Mouse (Mus musculus) urinary bladder, postnatal 36 days (tissue): ENCODE data around the gene Dmbt1.
"Not testable (repeated sequence)": the region's sequence is repeated elsewhere in the genome, so short reads cannot be mapped to it uniquely, and the experiment has no call there.

Experiments used
- DNase-seq, 2 experiments: peaks; one replicate each; pipeline ENCODE4 v3.0.0; 2022; ENCODE audit warnings: low spot score in 2 of 2, mixed read lengths in 1 of 2

Dmbt1 gene

GRCm38 (mm10) chr7:131031755-131032154 is at the start of gene Dmbt1:
Dmbt1 (plus strand) TSS chr7:131032053.
- no peak for DNase-seq

GRCm38 (mm10) chr7:130982371-130982770 is 49.5 kb upstream of the Dmbt1 start:
- DNase-seq = peak in 1 of 2 experiments; percentile 34

- DNase-seq = no peak
Measured at GRCm38 (mm10) chr7:130982881-130983280, 49.0 kb upstream of the Dmbt1 start.

- no peak for DNase-seq
Measured at GRCm38 (mm10) chr7:130984294-130984693, 47.6 kb upstream of the Dmbt1 start.

GRCm38 (mm10) chr7:130985193-130985592 is 46.7 kb upstream of the Dmbt1 start:
- DNase-seq = no peak

GRCm38 (mm10) chr7:130985716-130986115 is 46.1 kb upstream of the Dmbt1 start:
- peak in 1 of 2 experiments; percentile 40 for DNase-seq

- DNase-seq = no peak
Measured at GRCm38 (mm10) chr7:130988146-130988545, 43.7 kb upstream of the Dmbt1 start.

GRCm38 (mm10) chr7:130989371-130989770 is 42.5 kb upstream of the Dmbt1 start:
- DNase-seq = no peak

- no peak for DNase-seq
Measured at GRCm38 (mm10) chr7:130991174-130991789, 40.6 kb upstream of the Dmbt1 start.

GRCm38 (mm10) chr7:130993907-130994306 is 37.9 kb upstream of the Dmbt1 start:
- no peak for DNase-seq

- DNase-seq = no peak
Measured at GRCm38 (mm10) chr7:131001976-131002726, 29.7 kb upstream of the Dmbt1 start.

- no peak for DNase-seq
Measured at GRCm38 (mm10) chr7:131004071-131004470, 27.8 kb upstream of the Dmbt1 start.

- no peak for DNase-seq
Measured at GRCm38 (mm10) chr7:131007221-131007620, 24.6 kb upstream of the Dmbt1 start.

GRCm38 (mm10) chr7:131009178-131009577 is 22.7 kb upstream of the Dmbt1 start:
- DNase-seq = no peak

GRCm38 (mm10) chr7:131011901-131012300 is 20.0 kb upstream of the Dmbt1 start:
- DNase-seq = peak; percentile 11 to 46

GRCm38 (mm10) chr7:131019181-131019580 is 12.7 kb upstream of the Dmbt1 start:
- DNase-seq = no peak

- no peak for DNase-seq
Measured at GRCm38 (mm10) chr7:131024807-131025206, 7.0 kb upstream of the Dmbt1 start.

GRCm38 (mm10) chr7:131027557-131027956 is 4.3 kb upstream of the Dmbt1 start:
- no peak for DNase-seq

- DNase-seq = no peak
Measured at GRCm38 (mm10) chr7:131036396-131036795, 4.5 kb downstream of the Dmbt1 start.

- DNase-seq = no peak
Measured at GRCm38 (mm10) chr7:131037083-131037482, 5.2 kb downstream of the Dmbt1 start.

- DNase-seq = not testable (repeated sequence)
Measured at GRCm38 (mm10) chr7:131040760-131041159, 8.9 kb downstream of the Dmbt1 start.

- DNase-seq = no peak
Measured at GRCm38 (mm10) chr7:131042657-131043056, 10.8 kb downstream of the Dmbt1 start.

- DNase-seq = not testable (repeated sequence)
Measured at GRCm38 (mm10) chr7:131045258-131045835, 13.5 kb downstream of the Dmbt1 start.
